Mouse (Mus musculus): ENCODE data around the gene Tti1. TPM values are rescaled to one million over a fixed set of nuclear protein-coding genes. Genes with fewer than 3 reads are reported as not detected.

Gene Tti1
- polyA plus RNA-seq, 1 experiment from 2014 or later, result 5.4 TPM

GRCm38 (mm10) chr2:157975595-157975994 is 52.6 kb downstream of the Tti1 start:
- no peak for DNase-seq
- Histone ChIP-seq H3K27me3 (ENCODE audit: insufficient read depth, low read length) (peaks cover 17% of the 10 kb centered on the region; the same call in 1 of the 2 replicates), H3K27ac (ENCODE audit: low read depth) (no peak overlapping the region), H3K9ac (replicated peaks) (no peak overlapping the region), H3K4me1 (ENCODE audit: insufficient read depth) (no peaks in the 10 kb centered on the region), H3K9me3 (ENCODE audit: low read length) (no peaks in the 10 kb centered on the region), H3K4me3 (ENCODE audit: low read depth, low read length) (no peak overlapping the region), H3K4me2 (ENCODE audit: low read depth, low read length) (no peak overlapping the region), H3K36me3 (replicated peaks; ENCODE audit: insufficient read depth, low read length) (no peaks in the 10 kb centered on the region)
- ATAC-seq, result no peak
- 9% methylated on average over 7 of the region's 7 CpGs for WGBS (ENCODE audit: insufficient replicate concordance)
- TF ChIP-seq EP300 (IDR thresholded peaks at IDR 0.05; ENCODE audit: low read depth) (no peak), CTCF (IDR thresholded peaks at IDR 0.05; ENCODE audit: low read depth) (no peak)

GRCm38 (mm10) chr2:157974604-157975501 is 53.4 kb downstream of the Tti1 start:
- DNase-seq (no peak), ATAC-seq (no peak)
- H3K27ac ChIP-seq (ENCODE audit: low read depth), result no peak overlapping the region
- 5% methylated on average over 23 of the region's 23 CpGs for WGBS (ENCODE audit: insufficient replicate concordance)
- H3K4me1 ChIP-seq (ENCODE audit: insufficient read depth), result no peaks in the 10 kb centered on the region
- H3K4me2 ChIP-seq (ENCODE audit: low read depth, low read length), result no peak overlapping the region
- H3K9me3 ChIP-seq (ENCODE audit: low read length), result no peaks in the 10 kb centered on the region
- H3K4me3 ChIP-seq (ENCODE audit: low read depth, low read length), result no peak overlapping the region
- H3K27me3 ChIP-seq (ENCODE audit: insufficient read depth, low read length), result peaks cover 17% of the 10 kb centered on the region; the same call in 1 of the 2 replicates
- TF ChIP-seq EP300 (IDR thresholded peaks at IDR 0.05; ENCODE audit: low read depth), result no peak
- TF ChIP-seq CTCF (IDR thresholded peaks at IDR 0.05; ENCODE audit: low read depth), result no peak
- no peak overlapping the region for H3K9ac ChIP-seq (replicated peaks)
- H3K36me3 ChIP-seq (replicated peaks; ENCODE audit: insufficient read depth, low read length), result no peaks in the 10 kb centered on the region

GRCm38 (mm10) chr2:157970669-157971068 is 57.6 kb downstream of the Tti1 start:
- H3K9ac ChIP-seq (replicated peaks), result no peak overlapping the region
- DNase-seq, result peak; percentile 53
- no peak for ATAC-seq
- 5% methylated on average over 3 of the region's 3 CpGs for WGBS (ENCODE audit: insufficient replicate concordance)
- no peaks in the 10 kb centered on the region for H3K9me3 ChIP-seq (ENCODE audit: low read length)
- H3K27me3 ChIP-seq (ENCODE audit: insufficient read depth, low read length), result peaks cover 15% of the 10 kb centered on the region; the same call in 1 of the 2 replicates
- no peak for TF ChIP-seq CTCF (IDR thresholded peaks at IDR 0.05; ENCODE audit: low read depth)
- no peaks in the 10 kb centered on the region for H3K36me3 ChIP-seq (replicated peaks; ENCODE audit: insufficient read depth, low read length)
- no peak overlapping the region for H3K4me3 ChIP-seq (ENCODE audit: low read depth, low read length)
- H3K27ac ChIP-seq (ENCODE audit: low read depth), result no peak overlapping the region
- H3K4me2 ChIP-seq (ENCODE audit: low read depth, low read length), result no peak overlapping the region
- no peaks in the 10 kb centered on the region for H3K4me1 ChIP-seq (ENCODE audit: insufficient read depth)

- ATAC-seq, result no peak
- TF ChIP-seq EP300 (IDR thresholded peaks at IDR 0.05; ENCODE audit: low read depth) (no peak), CTCF (IDR thresholded peaks at IDR 0.05; ENCODE audit: low read depth) (no peak)
- Histone ChIP-seq H3K27me3 (ENCODE audit: insufficient read depth, low read length) (peaks cover 9% of the 10 kb centered on the region; the same call in 1 of the 2 replicates), H3K4me1 (ENCODE audit: insufficient read depth) (no peaks in the 10 kb centered on the region), H3K36me3 (replicated peaks; ENCODE audit: insufficient read depth, low read length) (no peaks in the 10 kb centered on the region), H3K4me2 (ENCODE audit: low read depth, low read length) (no peak overlapping the region), H3K9ac (replicated peaks) (no peak overlapping the region), H3K4me3 (ENCODE audit: low read depth, low read length) (no peak overlapping the region), H3K9me3 (ENCODE audit: low read length) (no peaks in the 10 kb centered on the region), H3K27ac (ENCODE audit: low read depth) (no peak overlapping the region)
- WGBS (ENCODE audit: insufficient replicate concordance), result 54% methylated on average over 6 of the region's 6 CpGs
- DNase-seq, result no peak
Measured at GRCm38 (mm10) chr2:157970124-157970523, 58.1 kb downstream of the Tti1 start.

- Histone ChIP-seq H3K4me2 (ENCODE audit: low read depth, low read length) (no peak overlapping the region), H3K9ac (replicated peaks) (no peak overlapping the region), H3K27me3 (ENCODE audit: insufficient read depth, low read length) (no peaks in the 10 kb centered on the region), H3K36me3 (replicated peaks; ENCODE audit: insufficient read depth, low read length) (no peaks in the 10 kb centered on the region), H3K4me3 (ENCODE audit: low read depth, low read length) (no peak overlapping the region), H3K9me3 (ENCODE audit: low read length) (no peaks in the 10 kb centered on the region), H3K27ac (ENCODE audit: low read depth) (no peak overlapping the region), H3K4me1 (ENCODE audit: insufficient read depth) (no peaks in the 10 kb centered on the region)
- ATAC-seq (no peak), DNase-seq (no peak)
- no peak for TF ChIP-seq EP300 (IDR thresholded peaks at IDR 0.05; ENCODE audit: low read depth)
- TF ChIP-seq CTCF (IDR thresholded peaks at IDR 0.05; ENCODE audit: low read depth), result no peak
- WGBS (ENCODE audit: insufficient replicate concordance), result 17% methylated on average over 3 of the region's 3 CpGs
Measured at GRCm38 (mm10) chr2:157967856-157968255, 60.4 kb downstream of the Tti1 start.

DNA sequence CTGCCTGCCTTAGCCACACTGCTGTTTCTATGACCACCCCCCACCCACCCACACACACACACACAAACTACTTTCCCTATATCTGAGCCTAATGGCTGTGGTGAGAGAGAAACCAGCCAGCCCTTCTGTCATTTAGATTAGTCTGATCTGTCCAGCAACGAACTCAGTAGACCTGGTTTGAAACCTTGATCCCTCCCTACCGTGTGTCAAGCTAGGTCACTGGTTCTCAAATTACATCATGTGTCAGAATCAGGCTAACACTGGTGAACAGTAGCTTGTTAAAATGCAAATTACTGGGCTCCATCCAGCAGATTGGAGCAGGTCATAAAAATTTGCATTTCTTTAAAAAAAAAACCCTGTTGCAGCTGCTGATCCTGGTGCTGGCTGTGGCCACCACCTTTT is 70.5 kb downstream of the Tti1 start:
- Histone ChIP-seq H3K9ac (replicated peaks) (no peak overlapping the region), H3K4me1 (ENCODE audit: insufficient read depth) (no peaks in the 10 kb centered on the region), H3K4me3 (ENCODE audit: low read depth, low read length) (no peak overlapping the region), H3K27me3 (ENCODE audit: insufficient read depth, low read length) (no peaks in the 10 kb centered on the region), H3K27ac (ENCODE audit: low read depth) (no peak overlapping the region), H3K36me3 (replicated peaks; ENCODE audit: insufficient read depth, low read length) (no peaks in the 10 kb centered on the region), H3K9me3 (ENCODE audit: low read length) (no peaks in the 10 kb centered on the region), H3K4me2 (ENCODE audit: low read depth, low read length) (no peak overlapping the region)
- 12% methylated on average over 2 of the region's 2 CpGs for WGBS (ENCODE audit: insufficient replicate concordance)
- no peak for ATAC-seq
- no peak for DNase-seq
- TF ChIP-seq EP300 (IDR thresholded peaks at IDR 0.05; ENCODE audit: low read depth) (no peak), CTCF (IDR thresholded peaks at IDR 0.05; ENCODE audit: low read depth) (no peak)
